Mouse (Mus musculus): Measurements from ENCODE around the gene Sfmbt2. TPM values are rescaled to one million over a fixed set of nuclear protein-coding genes. Genes with fewer than 3 reads are reported as not detected.

Gene Sfmbt2
- polyA plus RNA-seq (2014; fragmentation: Illumina TruSeq; extraction: RNeasy Lipid Tissue Mini Kit (QIAGEN cat#74804); ENCODE audit: low read depth, low replicate concordance) = not detected

GRCm38 (mm10) chr2:10370176-10370575 lies at the start of gene Sfmbt2:
TSS of gene Sfmbt2 (plus strand) at chr2:10370510.

Other genes starting within 250 kb of the Sfmbt2 start
- gene Itih2, start 239.1 kb upstream of the Sfmbt2 start, polyA plus RNA-seq (2014; fragmentation: Illumina TruSeq; extraction: RNeasy Lipid Tissue Mini Kit (QIAGEN cat#74804); ENCODE audit: low read depth, low replicate concordance) = 1.4 TPM
- gene Itih5, start 216.9 kb upstream of the Sfmbt2 start, polyA plus RNA-seq (2014; fragmentation: Illumina TruSeq; extraction: RNeasy Lipid Tissue Mini Kit (QIAGEN cat#74804); ENCODE audit: low read depth, low replicate concordance) = 33.9 TPM